Mouse (Mus musculus) embryonic fibroblast, embryonic 13.5 days (primary cell): ENCODE data around the gene Dennd6a. TPM values are rescaled to one million over a fixed set of nuclear protein-coding genes. Genes with fewer than 3 reads are reported as not detected.

ENCODE experiments used
- H3K27ac ChIP-seq: 2 replicates; pipeline ENCODE4 v1.5.1; 2012; ENCODE audit warnings: low read length, control low read depth, inconsistent platforms; ENCODE audit not compliant: insufficient read depth
- H3K4me1 ChIP-seq: 2 replicates; pipeline ENCODE4 v1.6.1; 2011; ENCODE audit warnings: low read length; ENCODE audit not compliant: control insufficient read depth, insufficient read depth
- H3K4me3 ChIP-seq: 2 replicates; pipeline ENCODE4 v1.5.1; 2011; ENCODE audit warnings: mild to moderate bottlenecking, control low read depth, low read length; ENCODE audit not compliant: insufficient read depth
- CTCF ChIP-seq: IDR thresholded peaks from 2 replicates; pipeline ENCODE4 v1.5.1; 2011; ENCODE audit warnings: mild to moderate bottlenecking, control low read depth, low read length, moderate library complexity, borderline replicate concordance; ENCODE audit not compliant: insufficient read depth
- POLR2A ChIP-seq: IDR thresholded peaks from 2 replicates; pipeline ENCODE4 v1.6.1; 2011; ENCODE audit warnings: low read depth, mild to moderate bottlenecking, control low read depth, low read length, moderate library complexity
- polyA plus RNA-seq: library from polyadenylated mRNA; stranded (reverse); fragments of >200 nt; gene quantifications from 2 replicates; pipeline ENCODE4 v1.2.4, GENCODE M21; 2011; ENCODE audit warnings: low read depth; ENCODE audit not compliant: missing spikeins, insufficient read length

Gene Dennd6a
- polyA plus RNA-seq, 1 experiment, result 24.6 TPM

GRCm38 (mm10) chr14:26595695-26596365, 22.2 kb downstream of the Dennd6a start:
- Histone ChIP-seq H3K4me1 (no peaks in the 10 kb centered on the region), H3K27ac (no peak overlapping the region), H3K4me3 (no peak overlapping the region)
- TF ChIP-seq CTCF, result no peak

- no peak overlapping the region for H3K4me3 ChIP-seq
- no peak overlapping the region for H3K27ac ChIP-seq
- H3K4me1 ChIP-seq, result no peaks in the 10 kb centered on the region
- no peak for TF ChIP-seq CTCF
- TF ChIP-seq POLR2A, result no peak
These were observed 31.7 kb downstream of the Dennd6a start for GRCm38 (mm10) chr14:26605354-26605753.

GRCm38 (mm10) chr14:26609674-26610073, 36.0 kb downstream of the Dennd6a start:
- Histone ChIP-seq H3K4me1 (no peaks in the 10 kb centered on the region), H3K4me3 (no peak overlapping the region), H3K27ac (no peak overlapping the region)
- TF ChIP-seq CTCF, result no peak
- no peak for TF ChIP-seq POLR2A

- Histone ChIP-seq H3K4me3 (no peak overlapping the region), H3K27ac (no peak overlapping the region), H3K4me1 (no peaks in the 10 kb centered on the region)
- TF ChIP-seq CTCF (no peak), POLR2A (no peak)
These were observed 37.0 kb downstream of the Dennd6a start for GRCm38 (mm10) chr14:26610689-26611088.

- Histone ChIP-seq H3K4me1 (no peaks in the 10 kb centered on the region), H3K4me3 (no peak overlapping the region), H3K27ac (no peak overlapping the region)
- TF ChIP-seq CTCF (no peak), POLR2A (no peak)
These were observed 51.6 kb downstream of the Dennd6a start for GRCm38 (mm10) chr14:26625301-26625700.

- H3K4me3 ChIP-seq, result no peak overlapping the region
- TF ChIP-seq POLR2A (no peak), CTCF (no peak)
- H3K27ac ChIP-seq, result no peak overlapping the region
- no peaks in the 10 kb centered on the region for H3K4me1 ChIP-seq
These were observed 53.0 kb downstream of the Dennd6a start for GRCm38 (mm10) chr14:26626605-26627140.

GRCm38 (mm10) chr14:26637025-26637850, 63.6 kb downstream of the Dennd6a start:
- Histone ChIP-seq H3K4me1 (no peaks in the 10 kb centered on the region), H3K27ac (peak overlapping the region; percentile 97), H3K4me3 (peak overlapping the region; percentile 65)
- TF ChIP-seq POLR2A (0 out of 2 replicates have a peak, but pooled peaks have one; percentile 24), CTCF (no peak)

- TF ChIP-seq POLR2A (peak; percentile 95), CTCF (no peak)
These were observed 64.4 kb downstream of the Dennd6a start, which contains the start of gene Arf4 for GRCm38 (mm10) chr14:26637851-26638707. Arf4 (plus strand) TSS chr14:26638074.

GRCm38 (mm10) chr14:26638708-26639084, 65.0 kb downstream of the Dennd6a start:
- TF ChIP-seq CTCF (no peak), POLR2A (peak; percentile 75)
- H3K4me1 ChIP-seq, result peaks cover 3% of the 10 kb centered on the region; the same call in 1 of the 2 replicates
- H3K27ac ChIP-seq, result peak overlapping the region; percentile 95
- H3K4me3 ChIP-seq, result peak overlapping the region; percentile 85

More at GRCm38 (mm10) chr14:26637851-26638707, 64.4 kb downstream of the Dennd6a start, which contains the start of gene Arf4:
- H3K4me1 ChIP-seq, result peaks cover 2% of the 10 kb centered on the region; the same call in 1 of the 2 replicates
- peak within 1 kb of the TSS; percentile 85 for H3K4me3 ChIP-seq
- H3K27ac ChIP-seq, result peak within 1 kb of the TSS; percentile 97
